Mouse (Mus musculus): Measurements from ENCODE around the gene Chtop.

Gene Chtop

GRCm38 (mm10) chr3:90508950-90509746 lies at the start of gene Chtop:
TSS of gene Chtop (minus strand) at chr3:90509498.
- DNase-seq: peak; percentile 98

GRCm38 (mm10) chr3:90555954-90556353 lies 46.7 kb upstream of the Chtop start:
- peak; percentile 12 for DNase-seq

GRCm38 (mm10) chr3:90552231-90552630 lies 42.9 kb upstream of the Chtop start:
- no peak for DNase-seq

DNA sequence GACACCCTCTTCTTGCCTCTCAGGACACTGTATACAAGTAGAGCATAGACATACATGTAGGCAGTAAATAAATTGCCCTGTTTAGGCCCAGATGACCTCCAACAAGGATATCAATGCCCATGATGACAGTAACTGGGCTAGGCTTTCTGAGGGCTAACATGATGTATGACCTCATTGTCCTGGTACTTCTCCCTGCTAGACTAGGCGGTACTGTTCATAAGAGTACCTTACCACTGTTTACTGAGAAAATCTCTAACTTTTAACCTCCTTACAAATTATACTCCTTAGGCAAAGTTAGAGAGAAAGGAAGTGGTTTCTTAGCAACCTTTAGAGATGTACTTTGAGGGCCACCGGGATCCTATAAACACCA lies 41.1 kb upstream of the Chtop start:
- DNase-seq: no peak

- peak; percentile 22 for DNase-seq
Observed at GRCm38 (mm10) chr3:90549676-90550420, 40.5 kb upstream of the Chtop start.

- peak; percentile 62 for DNase-seq
Observed at GRCm38 (mm10) chr3:90540904-90541303, 31.6 kb upstream of the Chtop start.

- no peak for DNase-seq
Observed at GRCm38 (mm10) chr3:90537905-90538296, 28.6 kb upstream of the Chtop start.

DNA sequence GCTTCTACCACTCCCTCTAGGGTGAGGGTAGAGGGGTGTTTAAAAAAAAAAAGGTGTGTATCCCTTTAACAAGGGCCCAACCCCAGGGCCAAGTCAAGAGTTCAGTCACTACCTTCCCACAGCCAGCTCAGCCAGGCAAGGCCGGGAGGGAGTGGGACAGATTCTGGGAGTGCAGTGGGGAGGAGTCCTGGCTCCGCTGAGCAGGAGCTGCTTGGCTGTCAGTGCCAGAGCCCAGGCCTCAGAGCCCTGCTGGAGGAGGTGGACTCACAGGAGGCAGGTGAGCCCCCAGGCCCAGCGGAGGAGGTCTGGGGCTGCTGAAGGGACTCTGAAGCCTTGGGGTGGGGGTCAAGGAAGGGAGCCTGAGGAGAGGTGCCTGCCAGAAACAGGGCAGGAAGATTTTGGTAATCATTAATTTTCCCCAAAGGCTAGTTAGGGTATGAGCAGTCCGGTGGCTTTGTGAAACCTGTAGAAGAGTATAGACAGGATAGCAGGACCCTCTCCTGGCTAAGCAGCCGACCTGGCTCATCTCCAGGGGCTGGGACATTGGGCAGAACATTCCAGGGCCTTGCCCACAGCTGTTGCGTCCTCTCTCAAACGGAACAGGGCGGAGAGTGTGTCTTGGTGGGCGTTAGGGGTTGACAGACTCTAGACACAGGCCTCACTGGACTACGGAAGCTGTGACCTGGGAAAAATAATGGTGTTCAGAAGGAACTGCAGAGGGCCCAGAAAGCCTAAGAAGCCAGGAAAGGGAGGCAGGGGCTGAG lies 28.0 kb upstream of the Chtop start, which contains the start of gene S100a16:
S100a16 (plus strand) TSS at position 114 of the 764 bp plus-strand sequence.
- DNase-seq: peak; percentile 90

DNA sequence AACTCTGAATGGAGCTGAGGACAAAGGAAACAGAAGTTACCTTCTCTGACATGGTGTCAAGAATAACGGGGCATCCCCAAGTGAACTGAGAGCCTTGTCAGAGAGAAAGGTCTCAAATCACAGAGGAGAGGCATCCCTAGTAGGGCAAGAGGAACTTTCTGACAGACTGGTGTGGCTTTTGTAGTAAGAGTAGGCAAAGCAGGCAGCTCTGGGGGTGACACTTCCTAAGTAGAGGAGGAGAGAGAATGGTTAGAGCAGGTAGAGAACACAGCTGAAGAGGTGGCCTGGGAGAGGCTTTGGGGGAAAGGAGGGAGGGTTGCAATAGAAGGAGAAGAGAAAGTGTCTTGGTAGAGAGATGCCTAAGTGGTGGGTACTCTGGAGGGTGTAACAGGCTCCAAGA lies 26.1 kb upstream of the Chtop start:
- no peak for DNase-seq

GRCm38 (mm10) chr3:90531713-90532112 lies 22.4 kb upstream of the Chtop start:
- DNase-seq: no peak

GRCm38 (mm10) chr3:90527291-90527873 lies 18.1 kb upstream of the Chtop start:
- DNase-seq: no peak

DNA sequence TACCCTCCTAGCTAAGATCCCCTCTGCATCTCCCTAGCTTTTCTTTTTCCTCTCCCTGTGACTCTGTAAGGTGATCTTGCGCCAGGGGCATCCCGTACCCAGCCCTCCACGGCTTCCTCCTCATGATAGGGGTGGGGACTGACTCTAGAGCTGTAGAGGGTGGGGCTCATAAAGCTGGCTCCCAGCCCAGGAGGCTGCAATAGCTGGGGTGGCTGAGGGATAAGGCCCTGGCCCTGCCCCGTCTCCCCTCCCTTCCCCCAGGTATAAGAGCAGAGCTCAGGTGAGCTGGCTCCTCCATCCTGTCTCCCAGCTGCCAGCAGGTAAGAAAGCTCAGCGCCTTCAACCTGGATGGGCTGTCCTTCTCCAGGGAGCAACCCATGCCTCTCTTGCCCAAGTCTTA lies 17.3 kb upstream of the Chtop start, which contains the start of gene S100a14:
S100a14 (plus strand) TSS at position 277 of the 400 bp plus-strand sequence.
- DNase-seq: no peak

GRCm38 (mm10) chr3:90526076-90526475 lies 16.8 kb upstream of the Chtop start:
- DNase-seq: no peak

GRCm38 (mm10) chr3:90525421-90525820 lies 16.1 kb upstream of the Chtop start:
- peak; percentile 60 for DNase-seq

GRCm38 (mm10) chr3:90517711-90518110 lies 8.4 kb upstream of the Chtop start:
- DNase-seq: no peak

DNA sequence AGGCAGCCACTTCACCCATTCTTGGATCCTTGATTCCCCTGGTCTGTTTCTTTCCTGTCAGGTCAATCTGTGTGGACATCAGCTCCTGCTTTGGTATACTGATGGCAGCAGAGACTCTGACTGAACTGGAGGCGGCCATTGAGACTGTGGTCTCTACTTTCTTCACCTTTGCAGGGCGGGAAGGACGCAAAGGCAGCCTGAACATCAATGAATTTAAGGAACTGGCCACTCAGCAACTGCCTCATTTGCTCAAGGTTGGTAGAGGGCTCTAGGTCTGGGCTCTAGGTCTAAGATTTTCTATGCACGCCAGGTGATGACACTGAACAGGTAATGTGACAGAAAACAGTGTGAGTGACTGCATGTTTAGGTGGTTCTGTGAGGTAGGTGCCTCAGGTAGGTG lies 6.5 kb upstream of the Chtop start:
- no peak for DNase-seq

GRCm38 (mm10) chr3:90515242-90515641 lies 5.9 kb upstream of the Chtop start:
- peak; percentile 46 for DNase-seq

DNA sequence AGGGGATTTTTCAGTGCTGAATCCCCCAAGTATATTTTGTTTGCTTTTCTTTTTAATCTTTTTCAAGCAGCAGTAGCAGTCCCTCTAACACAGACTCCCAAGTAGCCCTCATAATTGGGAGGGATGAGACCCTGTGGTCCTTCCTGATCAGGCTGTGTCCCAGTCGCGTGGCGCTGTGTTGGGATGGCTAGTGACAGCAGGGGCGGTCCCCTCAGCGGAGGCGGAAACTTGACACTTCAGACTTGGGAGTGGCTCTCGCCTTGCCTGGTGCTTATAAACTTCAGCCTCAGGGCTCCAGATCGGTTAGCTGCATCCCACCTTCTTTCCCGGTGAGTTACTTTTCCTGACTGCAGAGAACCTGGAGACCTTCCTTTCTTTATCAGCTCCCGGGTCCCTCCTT lies 5.4 kb upstream of the Chtop start:
- DNase-seq: peak; percentile 77

DNA sequence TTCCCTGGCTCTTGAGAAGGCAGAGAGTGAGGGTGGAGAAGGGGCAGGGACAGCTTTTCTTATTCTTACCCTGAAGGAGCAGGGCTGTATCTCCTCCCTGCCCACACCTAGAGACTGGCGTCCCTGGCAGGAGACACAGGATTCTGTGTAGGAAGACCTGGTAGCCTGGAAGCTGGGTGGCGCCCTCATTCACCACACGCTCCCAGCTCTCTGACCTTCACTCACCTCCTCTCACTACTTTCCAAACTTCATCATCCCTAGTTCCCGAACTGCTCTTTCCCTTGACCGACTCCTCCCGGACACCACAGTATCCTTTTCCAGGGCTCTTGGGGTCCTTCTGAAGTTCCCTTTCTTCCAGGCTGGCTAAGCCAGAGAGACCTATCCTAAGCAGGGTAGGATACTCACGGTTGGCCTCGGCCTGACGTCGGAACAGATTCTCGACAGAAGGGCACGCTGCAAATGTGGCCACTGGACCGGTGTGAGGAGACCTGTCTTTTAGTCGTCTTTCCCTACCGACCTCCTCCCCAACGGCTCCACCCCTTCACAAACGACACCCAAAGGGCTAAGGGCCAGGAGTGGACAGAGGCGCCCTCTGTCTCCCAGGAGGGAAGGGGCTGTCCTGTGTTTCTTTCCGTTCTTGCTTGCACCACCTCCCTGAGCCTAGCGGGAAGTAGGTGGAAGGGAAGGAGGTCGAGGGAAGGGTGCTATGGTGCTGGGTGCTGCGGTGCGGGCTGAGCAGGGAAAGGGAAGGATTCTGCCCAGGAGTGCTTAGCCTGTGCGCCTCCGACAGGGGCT lies 4.7 kb upstream of the Chtop start, which contains the start of the genes S100a1 and S100a13:
S100a1 (minus strand) TSS at position 597 of the 795 bp plus-strand sequence.
S100a13 (plus strand) TSS at position 640 of the 795 bp plus-strand sequence.
- peak; percentile 91 for DNase-seq

DNA sequence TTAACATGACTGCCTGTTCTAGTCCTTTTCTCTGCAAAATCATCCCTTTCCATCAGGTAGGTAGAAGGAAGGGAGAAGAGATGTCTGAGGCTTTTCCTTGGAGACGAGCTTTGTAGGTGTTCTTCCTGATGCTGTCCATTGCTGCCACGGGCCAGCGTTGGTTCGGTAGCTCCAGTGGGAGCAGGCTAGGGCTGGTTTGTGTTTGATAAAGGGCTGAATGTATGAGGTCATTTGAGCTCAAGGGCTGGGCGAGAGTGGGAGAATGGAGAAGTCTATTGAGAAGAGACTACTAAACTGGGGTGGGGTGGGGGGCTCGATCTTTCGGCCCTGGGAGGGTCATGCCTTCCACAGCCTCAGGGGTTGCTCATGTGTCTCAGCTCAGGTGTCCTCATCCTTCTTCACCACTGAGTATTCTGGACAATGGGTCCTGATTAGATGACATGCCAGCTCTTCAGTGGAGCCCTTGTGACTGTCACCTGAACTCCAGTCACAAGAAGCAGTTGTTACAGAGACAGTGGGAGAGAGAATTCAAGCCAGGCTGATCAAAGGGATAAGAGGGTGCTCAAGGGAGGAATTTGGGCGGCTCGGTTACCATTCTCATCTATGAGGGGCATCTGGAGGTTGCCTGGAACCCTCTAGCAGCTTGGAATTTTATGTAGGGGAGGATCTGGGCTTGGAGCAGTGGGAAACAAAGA lies 3.8 kb upstream of the Chtop start:
- no peak for DNase-seq

GRCm38 (mm10) chr3:90512276-90512675 lies 3.0 kb upstream of the Chtop start:
- DNase-seq: no peak

Data from kidney, adult 11 months (tissue).